Mouse (Mus musculus): ENCODE data around the gene Ppcdc. TPM values are rescaled to one million over a fixed set of nuclear protein-coding genes. Genes with fewer than 3 reads are reported as not detected.

Ppcdc gene
- polyA plus RNA-seq, 1 experiment from 2014 or later, result 21.9 TPM

DNA sequence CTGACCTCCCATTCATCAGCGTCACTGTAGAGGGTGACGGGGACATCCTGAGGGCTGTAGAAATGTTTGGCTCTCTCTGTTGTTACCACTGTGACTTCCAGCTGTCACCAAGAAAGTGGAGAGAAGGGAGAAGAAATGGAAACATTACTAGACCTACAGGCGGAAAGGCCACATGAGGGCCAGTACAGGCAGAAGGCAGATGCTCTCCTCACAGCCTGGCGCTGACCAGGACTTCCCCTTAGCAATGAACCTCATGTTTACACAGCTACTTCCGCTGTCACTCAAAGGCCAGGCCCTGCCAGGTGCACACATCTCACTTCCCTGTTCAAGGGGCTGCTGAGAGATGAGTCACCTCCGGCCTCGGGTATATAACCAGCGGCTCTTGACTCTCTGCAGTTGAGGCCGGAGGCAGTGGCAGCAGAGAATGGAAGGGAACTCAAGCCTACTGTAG, 18.8 kb downstream of the Ppcdc start:
- ATAC-seq (ENCODE audit: low FRiP score) (no peak), DNase-seq (ENCODE audit: low spot score) (no peak)
- Histone ChIP-seq H3K36me3 (replicated peaks; ENCODE audit: control insufficient read depth, insufficient read depth) (no peaks in the 10 kb centered on the region), H3K4me1 (replicated peaks; ENCODE audit: control insufficient read depth, insufficient read depth, low read length) (no peaks in the 10 kb centered on the region), H3K9me3 (ENCODE audit: control insufficient read depth, low read length) (no peaks in the 10 kb centered on the region), H3K4me2 (replicated peaks) (no peak overlapping the region), H3K9ac (no peak overlapping the region), H3K4me3 (replicated peaks; ENCODE audit: low read length) (no peak overlapping the region), H3K27ac (peak overlapping the region; percentile 55; the same call in 1 of the 2 replicates), H3K27me3 (ENCODE audit: control insufficient read depth, insufficient read depth, low read length) (no peaks in the 10 kb centered on the region)
- 75% methylated on average over 9 of the region's 9 CpGs for WGBS

DNA sequence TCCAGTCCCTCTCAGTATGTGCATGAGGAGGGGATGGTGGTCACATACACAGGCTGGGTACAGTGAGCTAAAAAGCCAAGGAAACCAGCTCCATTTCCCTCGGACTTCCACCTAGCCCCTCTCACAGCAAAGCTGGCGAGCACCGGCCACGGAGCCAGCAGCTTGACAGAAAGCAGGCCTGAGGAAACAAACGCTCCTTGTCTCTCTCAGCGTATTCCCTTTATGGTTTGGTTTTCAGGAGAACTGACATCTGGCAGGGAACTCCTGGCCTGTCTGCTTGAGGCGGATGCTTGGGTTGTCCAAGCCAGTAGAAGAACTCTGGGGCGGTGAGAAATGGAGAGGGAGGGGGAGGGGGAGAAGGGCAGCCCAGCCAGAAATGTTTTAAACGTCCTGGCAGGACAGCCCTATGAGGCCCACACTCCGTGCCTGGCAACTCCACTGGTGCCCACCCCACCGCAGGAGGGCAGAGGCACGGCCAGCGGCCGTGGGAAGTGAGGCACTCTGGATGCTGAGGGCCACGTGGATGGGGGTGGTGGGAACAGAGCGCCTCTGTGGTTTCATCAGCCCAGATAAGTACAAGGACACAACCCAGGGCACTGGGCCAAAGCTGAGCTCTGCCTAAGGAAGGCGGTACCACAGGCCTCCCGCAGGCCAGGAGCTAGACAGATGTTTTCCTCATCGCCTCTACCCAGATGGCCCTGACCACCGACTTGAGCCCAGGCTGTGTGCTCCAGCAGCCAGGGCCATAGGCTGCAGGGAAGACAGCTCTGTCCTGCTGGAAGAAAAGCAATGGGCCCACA, 19.4 kb downstream of the Ppcdc start:
- H3K27me3 ChIP-seq (ENCODE audit: control insufficient read depth, insufficient read depth, low read length), result no peaks in the 10 kb centered on the region
- peak overlapping the region; percentile 55; the same call in 1 of the 2 replicates for H3K27ac ChIP-seq
- H3K36me3 ChIP-seq (replicated peaks; ENCODE audit: control insufficient read depth, insufficient read depth), result no peaks in the 10 kb centered on the region
- peak; percentile 81 for ATAC-seq (ENCODE audit: low FRiP score)
- H3K4me1 ChIP-seq (replicated peaks; ENCODE audit: control insufficient read depth, insufficient read depth, low read length), result no peaks in the 10 kb centered on the region
- WGBS, result 51% methylated on average over 20 of the region's 20 CpGs
- DNase-seq (ENCODE audit: low spot score), result peak; percentile 62
- no peak overlapping the region for H3K9ac ChIP-seq
- H3K4me3 ChIP-seq (replicated peaks; ENCODE audit: low read length), result no peak overlapping the region
- H3K4me2 ChIP-seq (replicated peaks), result no peak overlapping the region
- no peaks in the 10 kb centered on the region for H3K9me3 ChIP-seq (ENCODE audit: control insufficient read depth, low read length)

DNA sequence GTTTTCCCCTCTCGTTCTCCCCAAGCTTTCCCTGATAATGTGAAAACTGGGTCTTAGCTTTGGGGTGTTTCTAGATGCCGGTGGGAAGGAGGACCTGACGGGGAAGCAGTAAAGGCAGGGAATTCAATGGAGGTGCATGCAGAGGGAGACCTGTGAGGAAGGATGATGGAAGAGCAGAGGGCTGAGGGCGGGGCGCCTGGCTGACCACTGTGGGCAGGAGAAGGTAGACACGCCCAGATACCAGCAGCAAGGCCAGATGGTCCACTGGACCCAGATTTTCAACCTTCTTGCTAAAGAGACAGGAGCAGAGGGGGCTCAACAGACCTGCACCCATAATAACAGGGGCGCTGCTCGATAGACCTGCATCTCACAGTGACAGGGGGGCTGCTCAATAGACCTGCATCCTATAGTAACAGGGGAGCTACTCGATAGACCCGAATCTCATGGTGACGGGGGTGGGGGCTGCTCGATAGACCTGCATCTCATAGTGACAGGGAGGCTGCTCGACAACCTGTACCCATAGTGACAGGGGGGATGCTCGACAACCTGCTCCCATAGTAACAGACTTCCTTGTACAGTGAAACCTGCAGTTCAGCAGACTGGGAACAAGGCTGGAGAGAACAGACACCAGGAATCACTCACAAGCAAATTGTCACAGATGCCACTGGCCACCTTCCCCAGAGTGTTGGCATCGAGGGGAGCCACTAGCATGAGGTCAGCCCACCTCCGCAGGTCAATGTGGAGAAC, 20.2 kb downstream of the Ppcdc start:
- ATAC-seq (ENCODE audit: low FRiP score), result no peak
- WGBS, result 86% methylated on average over 16 of the region's 16 CpGs

DNA sequence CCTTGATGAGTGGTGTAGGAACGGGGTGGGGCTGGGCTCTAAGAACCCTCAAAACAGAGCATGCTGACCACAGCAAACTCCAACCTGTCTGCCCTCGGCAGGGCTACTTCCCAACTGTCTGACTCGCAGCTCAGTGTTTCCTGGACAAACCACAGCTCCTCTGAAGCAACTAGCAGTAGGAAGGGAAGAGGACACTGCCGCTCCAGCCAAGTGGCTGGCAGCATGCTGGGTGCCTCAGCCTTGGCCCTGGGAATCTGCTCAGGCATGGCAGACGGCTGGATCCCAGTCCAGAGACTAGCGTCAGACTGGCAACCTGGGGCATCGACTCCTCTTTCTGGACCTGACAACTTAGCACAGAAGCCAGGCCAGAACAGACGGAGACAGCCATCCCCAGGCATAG, 22.6 kb downstream of the Ppcdc start:
- Histone ChIP-seq H3K4me3 (replicated peaks; ENCODE audit: low read length) (no peak overlapping the region), H3K4me2 (replicated peaks) (no peak overlapping the region), H3K36me3 (replicated peaks; ENCODE audit: control insufficient read depth, insufficient read depth) (peaks cover 27% of the 10 kb centered on the region), H3K4me1 (replicated peaks; ENCODE audit: control insufficient read depth, insufficient read depth, low read length) (no peaks in the 10 kb centered on the region), H3K9me3 (ENCODE audit: control insufficient read depth, low read length) (no peaks in the 10 kb centered on the region), H3K27ac (no peak overlapping the region), H3K9ac (no peak overlapping the region), H3K27me3 (ENCODE audit: control insufficient read depth, insufficient read depth, low read length) (no peaks in the 10 kb centered on the region)
- no peak for ATAC-seq (ENCODE audit: low FRiP score)
- WGBS, result 84% methylated on average over 8 of the region's 8 CpGs
- DNase-seq (ENCODE audit: low spot score), result no peak

More for the DNA sequence above, 20.2 kb downstream of the Ppcdc start:
- Histone ChIP-seq H3K9ac (no peak overlapping the region), H3K36me3 (replicated peaks; ENCODE audit: control insufficient read depth, insufficient read depth) (peaks cover 4% of the 10 kb centered on the region; the same call in 1 of the 2 replicates), H3K4me3 (replicated peaks; ENCODE audit: low read length) (no peak overlapping the region), H3K27ac (no peak overlapping the region), H3K4me1 (replicated peaks; ENCODE audit: control insufficient read depth, insufficient read depth, low read length) (no peaks in the 10 kb centered on the region), H3K4me2 (replicated peaks) (no peak overlapping the region), H3K9me3 (ENCODE audit: control insufficient read depth, low read length) (no peaks in the 10 kb centered on the region), H3K27me3 (ENCODE audit: control insufficient read depth, insufficient read depth, low read length) (no peaks in the 10 kb centered on the region)
- no peak for DNase-seq (ENCODE audit: low spot score)

DNA sequence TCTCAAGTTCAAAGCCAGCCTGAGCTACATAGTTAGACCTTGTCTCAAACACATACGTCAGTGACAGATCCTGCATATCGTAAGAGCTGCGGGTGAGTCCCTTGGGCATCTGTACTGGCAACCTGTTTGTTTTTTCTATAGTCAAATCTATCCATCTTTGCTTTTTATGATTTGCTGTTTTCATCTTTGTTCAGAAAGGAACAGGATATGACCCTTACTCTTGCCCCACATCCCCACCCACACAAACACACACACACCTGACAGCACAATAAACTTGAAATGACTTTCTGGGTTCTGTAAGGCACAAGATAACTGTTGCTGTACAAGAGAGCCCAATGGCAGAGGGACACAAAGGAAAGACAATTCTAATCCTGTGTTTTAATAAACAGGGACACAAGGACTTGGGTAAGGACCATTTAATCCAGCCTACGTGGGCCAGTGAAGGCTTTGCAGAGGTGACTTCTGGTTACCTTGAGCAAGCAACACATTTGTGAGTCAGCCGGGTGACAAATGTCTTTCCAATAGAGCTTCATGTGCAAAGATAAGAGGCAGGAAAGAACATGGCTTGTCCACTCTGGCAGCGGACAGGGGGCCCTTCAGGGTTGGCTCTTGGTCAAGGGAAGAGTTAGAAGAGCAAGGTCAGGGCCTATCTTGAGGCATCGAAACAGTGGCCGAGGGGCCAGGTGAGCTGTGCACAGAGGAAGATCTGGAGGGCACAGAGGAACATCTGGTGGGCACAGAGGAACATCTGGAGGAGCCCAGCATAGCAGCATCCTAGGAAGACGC, 32.6 kb downstream of the Ppcdc start:
- ATAC-seq (ENCODE audit: low FRiP score) (no peak), DNase-seq (ENCODE audit: low spot score) (no peak)
- WGBS, result 94% methylated on average over 9 of the region's 9 CpGs
- Histone ChIP-seq H3K27ac (no peak overlapping the region), H3K9ac (no peak overlapping the region), H3K4me2 (replicated peaks) (no peak overlapping the region), H3K4me1 (replicated peaks; ENCODE audit: control insufficient read depth, insufficient read depth, low read length) (no peaks in the 10 kb centered on the region), H3K9me3 (ENCODE audit: control insufficient read depth, low read length) (no peaks in the 10 kb centered on the region), H3K36me3 (replicated peaks; ENCODE audit: control insufficient read depth, insufficient read depth) (0 out of 2 replicates have a peak, but pooled peaks cover under 1% of the 10 kb centered on the region), H3K4me3 (replicated peaks; ENCODE audit: low read length) (no peak overlapping the region), H3K27me3 (ENCODE audit: control insufficient read depth, insufficient read depth, low read length) (no peaks in the 10 kb centered on the region)

DNA sequence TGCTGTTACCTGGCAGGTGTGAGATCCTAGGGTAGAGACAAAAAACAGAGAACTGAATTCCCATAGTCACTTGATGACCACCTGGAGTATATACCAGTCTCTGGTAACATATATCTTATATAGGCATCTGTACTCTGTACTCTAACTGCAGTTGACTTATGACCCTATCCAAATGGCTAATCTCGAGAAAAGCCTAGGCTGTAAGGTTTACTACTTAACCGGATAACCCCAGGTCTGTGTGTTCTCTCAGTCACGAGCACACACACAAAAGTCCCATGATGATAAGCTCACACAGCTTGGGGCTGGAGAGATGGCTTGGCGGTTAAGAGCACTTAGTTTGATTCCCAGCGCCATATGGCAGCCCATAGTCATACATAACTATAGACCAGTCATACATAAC, 33.5 kb downstream of the Ppcdc start:
- DNase-seq (ENCODE audit: low spot score), result no peak
- H3K4me1 ChIP-seq (replicated peaks; ENCODE audit: control insufficient read depth, insufficient read depth, low read length), result no peaks in the 10 kb centered on the region
- no peak overlapping the region for H3K4me2 ChIP-seq (replicated peaks)
- no peaks in the 10 kb centered on the region for H3K36me3 ChIP-seq (replicated peaks; ENCODE audit: control insufficient read depth, insufficient read depth)
- no peaks in the 10 kb centered on the region for H3K27me3 ChIP-seq (ENCODE audit: control insufficient read depth, insufficient read depth, low read length)
- 93% methylated on average over 5 of the region's 5 CpGs for WGBS
- no peak for ATAC-seq (ENCODE audit: low FRiP score)
- no peak overlapping the region for H3K9ac ChIP-seq
- H3K27ac ChIP-seq, result no peak overlapping the region
- no peaks in the 10 kb centered on the region for H3K9me3 ChIP-seq (ENCODE audit: control insufficient read depth, low read length)
- H3K4me3 ChIP-seq (replicated peaks; ENCODE audit: low read length), result no peak overlapping the region

DNA sequence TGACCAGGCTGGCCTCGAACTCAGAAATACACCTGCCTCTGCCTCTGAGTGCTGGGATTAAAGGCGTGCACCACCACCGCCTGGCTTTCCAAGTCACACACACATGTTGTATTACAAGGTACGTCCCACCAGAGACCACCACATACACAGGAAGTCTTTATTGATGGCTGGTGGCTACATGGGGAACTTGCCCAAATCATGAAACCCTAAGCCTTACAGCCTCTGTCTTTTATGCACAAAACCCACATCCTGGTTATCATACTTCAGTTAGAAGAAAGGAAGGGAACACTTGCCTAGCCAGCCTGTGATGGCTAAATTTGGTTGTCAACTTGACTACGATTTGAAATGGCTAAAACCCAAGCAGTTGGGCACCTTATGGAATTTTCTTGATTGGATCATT, 35.9 kb downstream of the Ppcdc start:
- Histone ChIP-seq H3K4me1 (replicated peaks; ENCODE audit: control insufficient read depth, insufficient read depth, low read length) (no peaks in the 10 kb centered on the region), H3K4me3 (replicated peaks; ENCODE audit: low read length) (no peak overlapping the region), H3K27ac (no peak overlapping the region), H3K9ac (no peak overlapping the region), H3K36me3 (replicated peaks; ENCODE audit: control insufficient read depth, insufficient read depth) (no peaks in the 10 kb centered on the region), H3K4me2 (replicated peaks) (no peak overlapping the region), H3K9me3 (ENCODE audit: control insufficient read depth, low read length) (peaks cover 19% of the 10 kb centered on the region; the same call in 1 of the 2 replicates), H3K27me3 (ENCODE audit: control insufficient read depth, insufficient read depth, low read length) (no peaks in the 10 kb centered on the region)
- DNase-seq (ENCODE audit: low spot score) (no peak), ATAC-seq (ENCODE audit: low FRiP score) (no peak)
- 93% methylated on average over 5 of the region's 5 CpGs for WGBS

DNA sequence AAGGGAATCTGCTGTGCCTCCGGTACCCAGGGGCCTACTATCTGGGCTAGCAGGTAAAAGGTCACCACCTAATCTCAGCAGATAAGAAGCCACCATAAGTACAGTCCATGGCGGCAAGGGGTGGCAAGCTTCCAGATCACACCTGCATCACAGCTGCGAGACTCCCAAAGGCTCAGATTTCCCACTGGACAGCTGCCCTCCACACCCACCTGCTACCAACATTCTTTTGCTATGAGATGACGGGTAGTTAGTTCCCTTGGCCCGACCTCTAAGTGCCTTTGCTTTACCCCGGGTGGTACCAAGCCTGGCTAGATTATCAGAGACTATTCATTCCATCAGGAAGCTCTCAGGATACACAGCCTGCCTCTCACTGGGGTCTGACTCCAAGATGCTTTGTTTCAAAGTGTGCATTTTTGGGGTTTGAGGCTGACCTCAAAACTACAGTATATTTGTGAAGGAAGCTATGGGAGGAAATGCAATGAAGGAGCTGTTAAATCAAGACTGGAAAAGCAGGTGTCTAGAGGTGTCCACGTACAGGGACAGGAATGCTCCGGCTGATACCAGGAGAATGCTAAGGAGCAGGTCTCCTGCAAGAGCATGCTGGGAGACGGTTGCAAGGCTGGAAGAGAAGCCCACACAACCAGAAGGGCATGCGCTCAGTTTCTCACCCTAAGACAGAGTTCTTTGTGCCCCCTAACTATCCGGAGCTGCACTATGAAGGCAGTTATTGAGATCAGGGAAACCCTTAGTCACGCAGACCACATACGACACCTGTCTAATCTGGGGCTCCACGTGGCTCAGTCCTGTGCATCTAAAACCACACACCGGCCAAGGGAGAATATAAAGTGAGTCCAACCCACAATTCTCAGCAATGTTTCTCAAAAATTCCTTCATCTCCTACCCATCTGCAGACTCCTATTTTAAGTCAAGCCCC, 37.3 kb downstream of the Ppcdc start:
- ATAC-seq (ENCODE audit: low FRiP score), result no peak
- no peak overlapping the region for H3K4me2 ChIP-seq (replicated peaks)
- no peak overlapping the region for H3K4me3 ChIP-seq (replicated peaks; ENCODE audit: low read length)
- H3K9me3 ChIP-seq (ENCODE audit: control insufficient read depth, low read length), result peaks cover 25% of the 10 kb centered on the region; the same call in 1 of the 2 replicates
- no peak overlapping the region for H3K27ac ChIP-seq
- H3K4me1 ChIP-seq (replicated peaks; ENCODE audit: control insufficient read depth, insufficient read depth, low read length), result no peaks in the 10 kb centered on the region
- H3K9ac ChIP-seq, result no peak overlapping the region
- no peak for DNase-seq (ENCODE audit: low spot score)
- H3K36me3 ChIP-seq (replicated peaks; ENCODE audit: control insufficient read depth, insufficient read depth), result no peaks in the 10 kb centered on the region
- 92% methylated on average over 15 of the region's 15 CpGs for WGBS
- no peaks in the 10 kb centered on the region for H3K27me3 ChIP-seq (ENCODE audit: control insufficient read depth, insufficient read depth, low read length)

Data from hindbrain, embryonic 14.5 days (tissue).